Comparison of ENCODE assay signal across 13 mouse cellular contexts in genomic region chr13:9187566-9188530, GRCm38 (mm10).
DNase-seq lines count a peak whose midpoint lies in the region; ATAC-seq and TF ChIP-seq lines count a peak whose summit lies in the region.
"Had no signal": no experiment of that assay in that cellular context is flagged by ENCODE, and none has a peak within 500 bp of the region (broad histone marks: within the 10 kb centered on the region; RNA-seq: fewer than 3 reads in every experiment).

No protein-coding gene starts in this region.

- H3K9me3 ChIP-seq in neural tube, embryonic 12.5 days: no peaks in the 10 kb centered on the region
- no peaks in the 10 kb centered on the region for H3K9me3 ChIP-seq in hindbrain, embryonic 14.5 days (ENCODE audit: control insufficient read depth, low read length)
- H3K9me3 ChIP-seq: embryonic facial prominence, embryonic 12.5 days; limb, embryonic 12.5 days had no signal

- peak overlapping the region; percentile 45 for H3K4me3 ChIP-seq in cerebellum, adult 2 months (replicated peaks; ENCODE audit: insufficient read depth, low read depth, low read length)
- no peak overlapping the region for H3K4me3 ChIP-seq in neural tube, embryonic 12.5 days
- H3K4me3 ChIP-seq in hindbrain, embryonic 14.5 days (replicated peaks; ENCODE audit: low read length): no peak overlapping the region
- H3K4me3 ChIP-seq: embryonic facial prominence, embryonic 12.5 days; gastrocnemius, adult 2 months; limb, embryonic 12.5 days had no signal

- no peak overlapping the region for H3K27ac ChIP-seq in cerebellum, adult 2 months (ENCODE audit: insufficient read depth, low read length)
- H3K27ac ChIP-seq in neural tube, embryonic 12.5 days: no peak overlapping the region
- H3K27ac ChIP-seq in hindbrain, embryonic 14.5 days: no peak overlapping the region
- H3K27ac ChIP-seq: embryonic facial prominence, embryonic 12.5 days; gastrocnemius, adult 2 months; limb, embryonic 12.5 days had no signal

- ATAC-seq in neural tube, embryonic 12.5 days (ENCODE audit: low FRiP score, low read depth): peak; percentile 16
- 0 out of 2 replicates have a peak, but pooled peaks have one; percentile 22 for ATAC-seq in hindbrain, embryonic 14.5 days (ENCODE audit: low FRiP score)

- H3K9ac ChIP-seq in neural tube, embryonic 12.5 days: no peak overlapping the region
- peak overlapping the region; percentile 10; the same call in 1 of the 2 replicates for H3K9ac ChIP-seq in hindbrain, embryonic 14.5 days
- H3K9ac ChIP-seq: embryonic facial prominence, embryonic 12.5 days; limb, embryonic 12.5 days had no signal

- TF ChIP-seq POLR2A in cerebellum, adult 2 months (IDR thresholded peaks at IDR 0.05; ENCODE audit: borderline replicate concordance, insufficient read depth, low read length): no peak

- DNase-seq in cerebellum, adult 2 months: peak; percentile 39 to 42
- DNase-seq in cerebellum, postnatal 4 days (ENCODE audit: low spot score in 2 of 2): no peak
- no peak for DNase-seq in neural tube, embryonic 10.5 days (ENCODE audit: extremely low spot score, low spot score)
- DNase-seq in hindbrain, embryonic 14.5 days (ENCODE audit: low spot score): peak; percentile 35
- peak; percentile 52 for DNase-seq in retina, embryonic 14.5 days (ENCODE audit: low spot score)
- DNase-seq in yolk sac, embryonic 10.5 days (ENCODE audit: low spot score): no peak
- DNase-seq in gastrocnemius, postnatal 25 days: no peak
- DNase-seq: gastrocnemius, adult 2 months; heart, postnatal 14 days; lung, postnatal 10 days had no signal

- H3K4me2 ChIP-seq in neural tube, embryonic 12.5 days (replicated peaks): no peak overlapping the region; the same call in 1 of the 2 replicates
- peak overlapping the region; percentile 34 for H3K4me2 ChIP-seq in hindbrain, embryonic 14.5 days (replicated peaks)
- H3K4me2 ChIP-seq: embryonic facial prominence, embryonic 12.5 days; limb, embryonic 12.5 days had no signal

- WGBS in cerebellum, adult 2 months: 17% methylated on average over 22 of the region's 22 CpGs
- 64% methylated on average over 22 of the region's 22 CpGs for WGBS in neural tube, embryonic 12.5 days
- WGBS in hindbrain, embryonic 14.5 days: 39% methylated on average over 22 of the region's 22 CpGs

- peaks cover 23% of the 10 kb centered on the region for H3K4me1 ChIP-seq in cerebellum, adult 2 months (ENCODE audit: control insufficient read depth, insufficient read depth, low read length)
- peaks cover 6% of the 10 kb centered on the region; the same call in 1 of the 2 replicates for H3K4me1 ChIP-seq in neural tube, embryonic 12.5 days
- H3K4me1 ChIP-seq in hindbrain, embryonic 14.5 days (replicated peaks; ENCODE audit: control insufficient read depth, insufficient read depth, low read length): peaks cover 16% of the 10 kb centered on the region

- no peaks in the 10 kb centered on the region for H3K36me3 ChIP-seq in neural tube, embryonic 12.5 days
- no peaks in the 10 kb centered on the region for H3K36me3 ChIP-seq in hindbrain, embryonic 14.5 days (replicated peaks; ENCODE audit: control insufficient read depth, insufficient read depth)
- H3K36me3 ChIP-seq: embryonic facial prominence, embryonic 12.5 days; limb, embryonic 12.5 days had no signal

- H3K27me3 ChIP-seq in cerebellum, adult 2 months (ENCODE audit: control insufficient read depth, insufficient read depth, low read length): no peaks in the 10 kb centered on the region
- no peaks in the 10 kb centered on the region for H3K27me3 ChIP-seq in neural tube, embryonic 12.5 days (replicated peaks)
- no peaks in the 10 kb centered on the region for H3K27me3 ChIP-seq in hindbrain, embryonic 14.5 days (ENCODE audit: control insufficient read depth, insufficient read depth, low read length)
- H3K27me3 ChIP-seq: embryonic facial prominence, embryonic 12.5 days; limb, embryonic 12.5 days had no signal

- TF ChIP-seq CTCF in cerebellum, adult 2 months (IDR thresholded peaks at IDR 0.05; ENCODE audit: borderline replicate concordance, insufficient read depth, low read depth, low read length): no peak

Comparison
In these comparisons a context has a peak if more than half of its experiments do, and no peak if none do; other contexts are left out.
1. DNase-seq: peak in cerebellum, adult 2 months (2 of 2), hindbrain, embryonic 14.5 days (single experiment) and retina, embryonic 14.5 days (single experiment); none in cerebellum, postnatal 4 days (0 of 2), neural tube, embryonic 10.5 days (single experiment), yolk sac, embryonic 10.5 days (single experiment) and gastrocnemius, postnatal 25 days (single experiment).